Mouse (Mus musculus) megakaryocyte, embryonic 14.5 days (primary cell): ENCODE measurements at regions not wholly inside any gene's neighbourhood (a gene's known extent, or its start where the extent isn't known, plus 50 kb on each side); places are given as distances from the start of the nearest gene placed in this dataset.

ENCODE experiments used
- FLI1 ChIP-seq: IDR thresholded peaks from 2 replicates; pipeline ENCODE4 v1.6.1; 2012; ENCODE audit warnings: low read length, inconsistent platforms, mixed read lengths
- GATA1 ChIP-seq: IDR thresholded peaks from 3 replicates; pipeline ENCODE4 v1.6.1; 2012; ENCODE audit warnings: mixed read lengths, low read length, inconsistent platforms, borderline replicate concordance

- no peak for TF ChIP-seq GATA1
- no peak for TF ChIP-seq FLI1
Measured at GRCm38 (mm10) chr7:136377742-136378141, 516.7 kb upstream of the Mgmt start.
